In genomic region chr19:5097521-5098362, GRCm38 (mm10) we compare ENCODE assay signal across 8 mouse cellular contexts. TPM values are rescaled to one million over a fixed set of nuclear protein-coding genes. Genes with fewer than 3 reads are reported as not detected.
A peak's percentile ranks its signal among the peaks of the same experiment; 100 is the strongest.
DNase-seq lines count a peak whose midpoint lies in the region; ATAC-seq and TF ChIP-seq lines count a peak whose summit lies in the region.

No protein-coding gene starts in this region.

- H3K79me2 ChIP-seq in MEL (ENCODE audit: control insufficient read depth, insufficient read depth, low read length, poor library complexity): no peaks in the 10 kb centered on the region

- H3K9me3 ChIP-seq in heart, embryonic 14.5 days (ENCODE audit: control insufficient read depth, low read length): no peaks in the 10 kb centered on the region
- H3K9me3 ChIP-seq in MEL (replicated peaks; ENCODE audit: insufficient read depth, low read length): no peaks in the 10 kb centered on the region
- no peaks in the 10 kb centered on the region for H3K9me3 ChIP-seq in hindbrain, embryonic 11.5 days (ENCODE audit: control insufficient read depth, low read length)
- no peaks in the 10 kb centered on the region for H3K9me3 ChIP-seq in midbrain, embryonic 13.5 days

- H3K27ac ChIP-seq in heart, embryonic 14.5 days (replicated peaks in 1 of 2; ENCODE audit: control insufficient read depth in 1 of 2, insufficient read depth in 1 of 2, low read depth in 2 of 2, low read length in 2 of 2): no peak overlapping the region
- no peak overlapping the region for H3K27ac ChIP-seq in MEL (ENCODE audit: control insufficient read depth, low read depth, low read length)
- peak overlapping the region; percentile 75 for H3K27ac ChIP-seq in hindbrain, embryonic 11.5 days (ENCODE audit: low read depth, low read length)
- H3K27ac ChIP-seq in midbrain, embryonic 13.5 days: peak overlapping the region; percentile 97

- peak overlapping the region; percentile 42 to 46 for H3K4me3 ChIP-seq in heart, embryonic 14.5 days (ENCODE audit: control insufficient read depth in 1 of 2, insufficient read depth in 1 of 2, low read depth in 1 of 2, low read length in 2 of 2)
- peak overlapping the region in 1 of 2 experiments; percentile 3; a peak in 1 of 4 replicates for H3K4me3 ChIP-seq in MEL (ENCODE audit: control insufficient read depth in 1 of 2, insufficient read depth in 1 of 2, low read depth in 2 of 2, low read length in 2 of 2)
- peak overlapping the region; percentile 69 for H3K4me3 ChIP-seq in hindbrain, embryonic 11.5 days (ENCODE audit: low read depth, low read length)
- peak overlapping the region; percentile 88 for H3K4me3 ChIP-seq in midbrain, embryonic 13.5 days (replicated peaks)

- peaks cover 43% of the 10 kb centered on the region for H3K36me3 ChIP-seq in heart, embryonic 14.5 days (ENCODE audit: control insufficient read depth, insufficient read depth, low read length)
- H3K36me3 ChIP-seq in MEL (ENCODE audit: control insufficient read depth in 1 of 2, insufficient read depth in 2 of 2, low read length in 2 of 2): peaks cover 0 to 4% of the 10 kb centered on the region in 2 experiments; a peak in 2 of 4 replicates
- H3K36me3 ChIP-seq in hindbrain, embryonic 11.5 days (ENCODE audit: control insufficient read depth, insufficient read depth, low read length): peaks cover 4% of the 10 kb centered on the region; the same call in 1 of the 2 replicates
- H3K36me3 ChIP-seq in midbrain, embryonic 13.5 days: peaks cover 46% of the 10 kb centered on the region

- intact Hi-C loops in left cerebral cortex, postnatal 14 days (cut with DNase I): no loop called here

- no peak for DNase-seq in heart, adult 18-20 months
- no peak for DNase-seq in MEL (ENCODE audit: low read depth, low spot score)
- DNase-seq in hindbrain, embryonic 11.5 days (ENCODE audit: low spot score): peak; percentile 61
- DNase-seq in left cerebral cortex, postnatal 14 days (ENCODE audit: low spot score in 2 of 2): no peak
- no peak for DNase-seq in right cerebral cortex, adult 2 months (ENCODE audit: low spot score in 2 of 2)
- DNase-seq in yolk sac, embryonic 10.5 days (ENCODE audit: low spot score): no peak

- peak overlapping the region; percentile 90 for H3K4me2 ChIP-seq in heart, embryonic 14.5 days (ENCODE audit: low read length)
- H3K4me2 ChIP-seq in hindbrain, embryonic 11.5 days (replicated peaks; ENCODE audit: low read depth, low read length): peak overlapping the region; percentile 94
- H3K4me2 ChIP-seq in midbrain, embryonic 13.5 days (replicated peaks): peak overlapping the region; percentile 89

- TF ChIP-seq CTCF in MEL (IDR thresholded peaks at IDR 0.05 in 2 of 3, conservative IDR thresholded peaks at IDR 0.05 in 1 of 3; ENCODE audit: control insufficient read depth in 1 of 3, insufficient read depth in 1 of 3, low read depth in 2 of 3, low read length in 3 of 3, poor library complexity in 1 of 3, severe bottlenecking in 1 of 3): no peak

- H3K4me1 ChIP-seq in heart, embryonic 14.5 days (ENCODE audit: control insufficient read depth in 2 of 2, insufficient read depth in 2 of 2, low read length in 2 of 2): peaks cover 8 to 36% of the 10 kb centered on the region in 2 experiments; a peak in 3 of 4 replicates
- H3K4me1 ChIP-seq in MEL (ENCODE audit: control insufficient read depth in 1 of 2, insufficient read depth in 2 of 2, low read length in 2 of 2): peaks cover 0 to 14% of the 10 kb centered on the region in 2 experiments; a peak in 2 of 4 replicates
- peaks cover 24% of the 10 kb centered on the region for H3K4me1 ChIP-seq in hindbrain, embryonic 11.5 days (replicated peaks; ENCODE audit: control insufficient read depth, insufficient read depth, low read length)
- peaks cover 72% of the 10 kb centered on the region for H3K4me1 ChIP-seq in midbrain, embryonic 13.5 days (replicated peaks)

- TF ChIP-seq POLR2A in MEL (IDR thresholded peaks at IDR 0.05; ENCODE audit: control insufficient read depth in 1 of 2, insufficient read depth in 1 of 2, low read depth in 1 of 2, low read length in 2 of 2, poor library complexity in 1 of 2): no peak

- H3K27me3 ChIP-seq in heart, embryonic 14.5 days (ENCODE audit: control insufficient read depth, insufficient read depth, low read length): 0 out of 2 replicates have a peak, but pooled peaks cover 3% of the 10 kb centered on the region
- no peaks in the 10 kb centered on the region for H3K27me3 ChIP-seq in MEL (ENCODE audit: control insufficient read depth in 1 of 2, insufficient read depth in 2 of 2, low read length in 2 of 2)
- H3K27me3 ChIP-seq in hindbrain, embryonic 11.5 days (ENCODE audit: control insufficient read depth, insufficient read depth, low read length): no peaks in the 10 kb centered on the region
- H3K27me3 ChIP-seq in midbrain, embryonic 13.5 days: no peaks in the 10 kb centered on the region

- WGBS in heart, embryonic 14.5 days: 7% methylated on average over 30 of the region's 31 CpGs
- WGBS in hindbrain, embryonic 11.5 days: 4% methylated on average over 24 of the region's 31 CpGs
- 1% methylated on average over 24 of the region's 31 CpGs for WGBS in midbrain, embryonic 13.5 days

- 0 out of 2 replicates have a peak, but pooled peaks have one; percentile 1 for ATAC-seq in heart, embryonic 14.5 days (ENCODE audit: insufficient number of reproducible peaks, insufficient read depth, low FRiP score, low read depth)
- peak; percentile 33 for ATAC-seq in hindbrain, embryonic 11.5 days (ENCODE audit: low FRiP score)
- ATAC-seq in midbrain, embryonic 13.5 days: peak; percentile 32

- no peak for TF ChIP-seq EP300 in MEL (IDR thresholded peaks at IDR 0.05; ENCODE audit: low read depth in 1 of 2, low read length in 2 of 2)

- TF ChIP-seq RAD21 in MEL (IDR thresholded peaks at IDR 0.05; ENCODE audit: low read depth, low read length): no peak

- peak overlapping the region; percentile 64 for H3K9ac ChIP-seq in heart, embryonic 14.5 days (ENCODE audit: low read length)
- H3K9ac ChIP-seq in MEL (ENCODE audit: control insufficient read depth, low read depth, low read length, poor library complexity, severe bottlenecking): peak overlapping the region; percentile 61
- peak overlapping the region; percentile 86 for H3K9ac ChIP-seq in hindbrain, embryonic 11.5 days (ENCODE audit: low read depth, low read length)
- H3K9ac ChIP-seq in midbrain, embryonic 13.5 days (replicated peaks): peak overlapping the region; percentile 99

RNA-seq across cellular contexts. Expression of gene Cnih2, which starts 0.6 kb away (rescaled TPM):
- polyA plus RNA-seq in heart, embryonic 14.5 days (2014; fragmentation: Nextera tagmentation; extraction: Ambion mirVana): 4.4 and 5.4 TPM in 2 replicates
- under 1 TPM in 1 of 2 experiments, not detected in 1; 0.31 TPM for total RNA-seq in heart, adult 18-20 months (2021)
- total RNA-seq in MEL (2012; rRNA removed): 0.65 and 1.0 TPM in 2 replicates
- 1 to 10 TPM in 1 of 2 experiments, not detected in 1; 2.7 TPM for polyA plus RNA-seq in MEL (2012; ENCODE audit: insufficient read depth in 1 of 2, insufficient read length in 2 of 2, low read depth in 1 of 2, low replicate concordance in 2 of 2, missing spikeins in 1 of 2)
- polyA plus RNA-seq in hindbrain, embryonic 11.5 days (2014; fragmentation: Nextera tagmentation; extraction: Ambion mirVana): 126 and 128 TPM in 2 replicates
- polyA plus RNA-seq in midbrain, embryonic 13.5 days (2015; fragmentation: Nextera tagmentation; extraction: Ambion mirVana): 321 and 357 TPM in 2 replicates
- total RNA-seq in left cerebral cortex, postnatal 14 days (2021): 100 to 1,000 TPM; 325 to 352 TPM

RNA-seq across cellular contexts. Expression of gene Rab1b, which starts 9.1 kb away (rescaled TPM):
- polyA plus RNA-seq in heart, embryonic 14.5 days (2014; fragmentation: Nextera tagmentation; extraction: Ambion mirVana): 223 and 231 TPM in 2 replicates
- 100 to 1,000 TPM; 190 to 204 TPM for total RNA-seq in heart, adult 18-20 months (2021)
- total RNA-seq in MEL (2012; rRNA removed): 86.4 and 94.9 TPM in 2 replicates
- 100 to 1,000 TPM in 1 of 2 experiments, not detected in 1; 162 TPM for polyA plus RNA-seq in MEL (2012; ENCODE audit: insufficient read depth in 1 of 2, insufficient read length in 2 of 2, low read depth in 1 of 2, low replicate concordance in 2 of 2, missing spikeins in 1 of 2)
- polyA plus RNA-seq in hindbrain, embryonic 11.5 days (2014; fragmentation: Nextera tagmentation; extraction: Ambion mirVana): 217 and 230 TPM in 2 replicates
- polyA plus RNA-seq in midbrain, embryonic 13.5 days (2015; fragmentation: Nextera tagmentation; extraction: Ambion mirVana): 238 and 242 TPM in 2 replicates
- 100 to 1,000 TPM; 176 to 184 TPM for total RNA-seq in left cerebral cortex, postnatal 14 days (2021)

RNA-seq across cellular contexts. Expression of gene Yif1a, which starts 9.4 kb away (rescaled TPM):
- polyA plus RNA-seq in heart, embryonic 14.5 days (2014; fragmentation: Nextera tagmentation; extraction: Ambion mirVana): 112 and 122 TPM in 2 replicates
- 100 to 1,000 TPM in 1 of 2 experiments, 10 to 100 TPM in 1; 97.6 to 104 TPM for total RNA-seq in heart, adult 18-20 months (2021)
- 57.5 and 64.3 TPM in 2 replicates for total RNA-seq in MEL (2012; rRNA removed)
- polyA plus RNA-seq in MEL (2012; ENCODE audit: insufficient read depth in 1 of 2, insufficient read length in 2 of 2, low read depth in 1 of 2, low replicate concordance in 2 of 2, missing spikeins in 1 of 2): 10 to 100 TPM in 1 of 2 experiments, not detected in 1; 54.0 TPM
- 75.6 and 81.3 TPM in 2 replicates for polyA plus RNA-seq in hindbrain, embryonic 11.5 days (2014; fragmentation: Nextera tagmentation; extraction: Ambion mirVana)
- 57.1 and 59.0 TPM in 2 replicates for polyA plus RNA-seq in midbrain, embryonic 13.5 days (2015; fragmentation: Nextera tagmentation; extraction: Ambion mirVana)
- 10 to 100 TPM; 24.2 to 27.5 TPM for total RNA-seq in left cerebral cortex, postnatal 14 days (2021)

RNA-seq across cellular contexts. Expression of gene Tmem151a, which starts 12.4 kb away (rescaled TPM):
- 3.7 and 3.9 TPM in 2 replicates for polyA plus RNA-seq in heart, embryonic 14.5 days (2014; fragmentation: Nextera tagmentation; extraction: Ambion mirVana)
- 1 to 10 TPM; 1.6 to 2.3 TPM for total RNA-seq in heart, adult 18-20 months (2021)
- 0.29 TPM in 1 of 2 replicates, not detected in the other for total RNA-seq in MEL (2012; rRNA removed)
- polyA plus RNA-seq in MEL (2012; ENCODE audit: insufficient read depth in 1 of 2, insufficient read length in 2 of 2, low read depth in 1 of 2, low replicate concordance in 2 of 2, missing spikeins in 1 of 2): under 1 TPM in 1 of 2 experiments, not detected in 1; 0.63 TPM
- 1.6 and 1.8 TPM in 2 replicates for polyA plus RNA-seq in hindbrain, embryonic 11.5 days (2014; fragmentation: Nextera tagmentation; extraction: Ambion mirVana)
- polyA plus RNA-seq in midbrain, embryonic 13.5 days (2015; fragmentation: Nextera tagmentation; extraction: Ambion mirVana): 3.7 and 4.4 TPM in 2 replicates
- total RNA-seq in left cerebral cortex, postnatal 14 days (2021): 100 to 1,000 TPM; 164 to 171 TPM

RNA-seq across cellular contexts. Expression of gene Klc2, which starts 20.6 kb away (rescaled TPM):
- polyA plus RNA-seq in heart, embryonic 14.5 days (2014; fragmentation: Nextera tagmentation; extraction: Ambion mirVana): 16.5 and 20.7 TPM in 2 replicates
- total RNA-seq in heart, adult 18-20 months (2021): 10 to 100 TPM; 48.9 to 54.0 TPM
- 7.3 TPM in 2 replicates for total RNA-seq in MEL (2012; rRNA removed)
- 10 to 100 TPM in 1 of 2 experiments, not detected in 1; 30.3 TPM for polyA plus RNA-seq in MEL (2012; ENCODE audit: insufficient read depth in 1 of 2, insufficient read length in 2 of 2, low read depth in 1 of 2, low replicate concordance in 2 of 2, missing spikeins in 1 of 2)
- polyA plus RNA-seq in hindbrain, embryonic 11.5 days (2014; fragmentation: Nextera tagmentation; extraction: Ambion mirVana): 34.6 and 36.5 TPM in 2 replicates
- polyA plus RNA-seq in midbrain, embryonic 13.5 days (2015; fragmentation: Nextera tagmentation; extraction: Ambion mirVana): 63.1 and 69.0 TPM in 2 replicates
- 100 to 1,000 TPM; 220 to 226 TPM for total RNA-seq in left cerebral cortex, postnatal 14 days (2021)

Comparison
In these comparisons a context has a peak if more than half of its experiments do, and no peak if none do; other contexts are left out.
1. H3K27ac ChIP-seq: peak in hindbrain, embryonic 11.5 days (single experiment) and midbrain, embryonic 13.5 days (single experiment); none in heart, embryonic 14.5 days (0 of 2) and MEL (single experiment).
2. RNA of gene Cnih2, which starts 0.6 kb away (polyA plus RNA-seq): 321 to 357 TPM in midbrain, embryonic 13.5 days and 126 to 128 TPM in hindbrain, embryonic 11.5 days; 4.4 to 5.4 TPM in heart, embryonic 14.5 days and 2.7 TPM in MEL; every median in the first group is over 10 times any median in the second.
3. Peak in every context shown above with its lines, with median percentiles within 50 percentile points of each other: ATAC-seq, H3K4me2 ChIP-seq and H3K9ac ChIP-seq.